ENCODE assay signal across 8 mouse cellular contexts in genomic region chr9:44489651-44490085, GRCm38 (mm10). TPM values are rescaled to one million over a fixed set of nuclear protein-coding genes. Genes with fewer than 3 reads are reported as not detected.
DNase-seq lines count a peak whose midpoint lies in the region; ATAC-seq and TF ChIP-seq lines count a peak whose summit lies in the region.

No protein-coding gene starts in this region.

- no peak for TF ChIP-seq CTCF in kidney, adult 2 months (conservative IDR thresholded peaks at IDR 0.05; ENCODE audit: insufficient read depth, insufficient read length, low read depth, low read length)
- no peak for TF ChIP-seq CTCF in cerebellum, adult 2 months (IDR thresholded peaks at IDR 0.05; ENCODE audit: borderline replicate concordance, insufficient read depth, low read depth, low read length)

- H3K36me3 ChIP-seq in kidney, adult 2 months (ENCODE audit: control insufficient read depth, insufficient read depth, low read length): no peaks in the 10 kb centered on the region
- no peaks in the 10 kb centered on the region for H3K36me3 ChIP-seq in kidney, embryonic 15.5 days
- H3K36me3 ChIP-seq in midbrain, embryonic 10.5 days: no peaks in the 10 kb centered on the region

- no peak; the same call in 1 of the 2 replicates for ATAC-seq in kidney, embryonic 15.5 days (replicated peaks; ENCODE audit: low FRiP score)
- ATAC-seq in erythroid progenitor cell, adult 5-6 weeks (replicated peaks; ENCODE audit: low FRiP score, poor library complexity, severe bottlenecking): no peak

- H3K27ac ChIP-seq in kidney, adult 2 months (ENCODE audit: insufficient read depth, low read depth, low read length): peak overlapping the region; percentile 69
- H3K27ac ChIP-seq in cerebellum, adult 2 months (ENCODE audit: insufficient read depth, low read length): peak overlapping the region; percentile 25; the same call in 1 of the 2 replicates
- H3K27ac ChIP-seq in kidney, embryonic 15.5 days: peak overlapping the region; percentile 91
- H3K27ac ChIP-seq in midbrain, embryonic 10.5 days (replicated peaks): peak overlapping the region; percentile 77

- DNase-seq in kidney, adult 2 months: peak; percentile 51
- no peak for DNase-seq in kidney, adult 8-10 months
- DNase-seq in cerebellum, adult 2 months: peak; percentile 64 to 69
- DNase-seq in forelimb bud, embryonic 11.5 days (ENCODE audit: low read depth, low spot score): peak; percentile 62
- DNase-seq in midbrain, embryonic 10.5 days (ENCODE audit: low spot score): peak; percentile 51
- DNase-seq in natural killer cell, adult 2 months (ENCODE audit: low spot score in 2 of 2): no peak

- no peak overlapping the region for H3K4me3 ChIP-seq in kidney, adult 2 months (ENCODE audit: insufficient read depth, low read depth, low read length)
- H3K4me3 ChIP-seq in cerebellum, adult 2 months (replicated peaks; ENCODE audit: insufficient read depth, low read depth, low read length): peak overlapping the region; percentile 39
- H3K4me3 ChIP-seq in kidney, embryonic 15.5 days (replicated peaks): peak overlapping the region; percentile 98
- H3K4me3 ChIP-seq in midbrain, embryonic 10.5 days: peak overlapping the region; percentile 45

- WGBS in kidney, adult 2 months: 11% methylated on average over 17 of the region's 17 CpGs
- 1% methylated on average over 17 of the region's 17 CpGs for WGBS in cerebellum, adult 2 months
- WGBS in kidney, embryonic 15.5 days: 4% methylated on average over 17 of the region's 17 CpGs
- WGBS in midbrain, embryonic 10.5 days: 1% methylated on average over 17 of the region's 17 CpGs

- no peaks in the 10 kb centered on the region for H3K9me3 ChIP-seq in kidney, embryonic 15.5 days (replicated peaks)
- no peaks in the 10 kb centered on the region for H3K9me3 ChIP-seq in midbrain, embryonic 10.5 days (replicated peaks)

- TF ChIP-seq POLR2A in kidney, adult 2 months (IDR thresholded peaks at IDR 0.05; ENCODE audit: low read depth, low read length): no peak
- TF ChIP-seq POLR2A in cerebellum, adult 2 months (IDR thresholded peaks at IDR 0.05; ENCODE audit: borderline replicate concordance, insufficient read depth, low read length): no peak

- H3K4me2 ChIP-seq in kidney, embryonic 15.5 days: peak overlapping the region; percentile 87

- H3K27me3 ChIP-seq in kidney, adult 2 months (replicated peaks; ENCODE audit: control insufficient read depth, insufficient read depth, low read length): no peaks in the 10 kb centered on the region
- H3K27me3 ChIP-seq in cerebellum, adult 2 months (ENCODE audit: control insufficient read depth, insufficient read depth, low read length): no peaks in the 10 kb centered on the region
- no peaks in the 10 kb centered on the region for H3K27me3 ChIP-seq in kidney, embryonic 15.5 days
- peaks cover 16% of the 10 kb centered on the region; the same call in 1 of the 2 replicates for H3K27me3 ChIP-seq in midbrain, embryonic 10.5 days (ENCODE audit: low read depth, poor library complexity, severe bottlenecking)

- H3K4me1 ChIP-seq in kidney, adult 2 months (ENCODE audit: control insufficient read depth, insufficient read depth, low read length): peaks cover 85% of the 10 kb centered on the region
- H3K4me1 ChIP-seq in cerebellum, adult 2 months (ENCODE audit: control insufficient read depth, insufficient read depth, low read length): peaks cover 84% of the 10 kb centered on the region
- H3K4me1 ChIP-seq in kidney, embryonic 15.5 days: peaks cover 100% of the 10 kb centered on the region
- peaks cover 97% of the 10 kb centered on the region for H3K4me1 ChIP-seq in midbrain, embryonic 10.5 days

- H3K9ac ChIP-seq in kidney, embryonic 15.5 days: peak overlapping the region; percentile 39

RNA-seq across cellular contexts. Expression of gene Bcl9l, which starts 7.0 kb away (rescaled TPM):
- polyA plus RNA-seq in kidney, adult 2 months (2012; rRNA removed): 23.1 and 25.1 TPM in 2 replicates
- 22.0 and 22.3 TPM in 2 replicates for polyA plus RNA-seq in cerebellum, adult 2 months (2012; rRNA removed)
- polyA plus RNA-seq in kidney, embryonic 15.5 days (2015; fragmentation: Nextera tagmentation; extraction: Ambion mirVana): 11.3 and 11.7 TPM in 2 replicates
- polyA plus RNA-seq in midbrain, embryonic 10.5 days (2016; fragmentation: Nextera tagmentation; extraction: Ambion mirVana): 3.9 and 4.7 TPM in 2 replicates
- 0.36 and 2.5 TPM in 2 replicates for total RNA-seq in erythroid progenitor cell, adult 5-6 weeks (2015; ENCODE audit: low replicate concordance)
- 1.2 and 1.7 TPM in 2 replicates for total RNA-seq in erythroid progenitor cell, adult 5-6 weeks (2017; ENCODE audit: low replicate concordance)

RNA-seq across cellular contexts. Expression of gene Upk2, which starts 34.9 kb away (rescaled TPM):
- 9.0 and 11.6 TPM in 2 replicates for polyA plus RNA-seq in kidney, adult 2 months (2012; rRNA removed)
- polyA plus RNA-seq in cerebellum, adult 2 months (2012; rRNA removed): 0.13 TPM in 1 of 2 replicates, not detected in the other
- polyA plus RNA-seq in kidney, embryonic 15.5 days (2015; fragmentation: Nextera tagmentation; extraction: Ambion mirVana): 0.60 and 2.5 TPM in 2 replicates
- not detected in 2 replicates for polyA plus RNA-seq in midbrain, embryonic 10.5 days (2016; fragmentation: Nextera tagmentation; extraction: Ambion mirVana)
- not detected in 2 replicates for total RNA-seq in erythroid progenitor cell, adult 5-6 weeks (2015; ENCODE audit: low replicate concordance)
- not detected in 2 replicates for total RNA-seq in erythroid progenitor cell, adult 5-6 weeks (2017; ENCODE audit: low replicate concordance)

RNA-seq across cellular contexts. Expression of gene Foxr1, which starts 48.7 kb away (rescaled TPM):
- not detected in 2 replicates for polyA plus RNA-seq in kidney, adult 2 months (2012; rRNA removed)
- not detected in 2 replicates for polyA plus RNA-seq in cerebellum, adult 2 months (2012; rRNA removed)
- polyA plus RNA-seq in kidney, embryonic 15.5 days (2015; fragmentation: Nextera tagmentation; extraction: Ambion mirVana): not detected in 2 replicates
- not detected in 2 replicates for polyA plus RNA-seq in midbrain, embryonic 10.5 days (2016; fragmentation: Nextera tagmentation; extraction: Ambion mirVana)
- not detected in 2 replicates for total RNA-seq in erythroid progenitor cell, adult 5-6 weeks (2015; ENCODE audit: low replicate concordance)
- not detected in 2 replicates for total RNA-seq in erythroid progenitor cell, adult 5-6 weeks (2017; ENCODE audit: low replicate concordance)

Comparison
In these comparisons a context has a peak if more than half of its experiments do, and no peak if none do; other contexts are left out.
1. DNase-seq: peak in kidney, adult 2 months (single experiment), cerebellum, adult 2 months (2 of 2), forelimb bud, embryonic 11.5 days (single experiment) and midbrain, embryonic 10.5 days (single experiment); none in kidney, adult 8-10 months (0 of 2) and natural killer cell, adult 2 months (0 of 2).
2. H3K27ac ChIP-seq: peak in every context shown above with its lines; median percentile 91 in kidney, embryonic 15.5 days; 77 in midbrain, embryonic 10.5 days; 69 in kidney, adult 2 months; 25 in cerebellum, adult 2 months.